Mouse (Mus musculus) midbrain, embryonic 16.5 days (tissue): ENCODE measurements around the gene Clasrp. TPM values are rescaled to one million over a fixed set of nuclear protein-coding genes. Genes with fewer than 3 reads are reported as not detected.

Experiments
- ATAC-seq: fragments of 200-750 bp; cut with Nextera tagmentation; 2 replicates; pipeline ENCODE4 v1.8.0; 2017; ENCODE audit warnings: moderate TSS enrichment
- H3K27ac ChIP-seq: fragments of 300-500 bp; sonication (generic); 2 replicates; pipeline ENCODE4 v1.5.1; 2014; ENCODE audit warnings: mild to moderate bottlenecking, low read length, mixed read lengths
- H3K27me3 ChIP-seq: fragments of 300-500 bp; sonication (generic); 2 replicates; pipeline ENCODE4 v1.6.1; 2014; ENCODE audit warnings: low read depth, low read length, mixed read lengths; ENCODE audit not compliant: control insufficient read depth, insufficient read depth
- H3K36me3 ChIP-seq: fragments of 300-500 bp; sonication (generic); 2 replicates; pipeline ENCODE4 v1.6.1; 2014; ENCODE audit warnings: mild to moderate bottlenecking, low read length, moderate library complexity, mixed read lengths; ENCODE audit not compliant: control insufficient read depth, insufficient read depth
- H3K4me1 ChIP-seq: fragments of 300-500 bp; sonication (generic); 2 replicates; pipeline ENCODE4 v1.6.1; 2014; ENCODE audit warnings: mild to moderate bottlenecking, low read length, mixed read lengths; ENCODE audit not compliant: control insufficient read depth, insufficient read depth
- H3K4me2 ChIP-seq: fragments of 300-500 bp; sonication (generic); 2 replicates; pipeline ENCODE4 v1.6.1; 2014; ENCODE audit warnings: mild to moderate bottlenecking, low read length, mixed read lengths
- H3K4me3 ChIP-seq: fragments of 300-500 bp; sonication (generic); 2 replicates; pipeline ENCODE4 v1.5.1; 2014; ENCODE audit warnings: low read depth, mild to moderate bottlenecking, low read length, moderate library complexity, mixed read lengths
- H3K9ac ChIP-seq: fragments of 300-500 bp; sonication (generic); 2 replicates; pipeline ENCODE4 v1.6.1; 2014; ENCODE audit warnings: low read depth, low read length, mixed read lengths
- H3K9me3 ChIP-seq: fragments of 300-500 bp; sonication (generic); replicated peaks from 2 replicates; pipeline ENCODE4 v1.6.1; 2014; ENCODE audit warnings: mild to moderate bottlenecking, low read length, mixed read lengths; ENCODE audit not compliant: control insufficient read depth, poor library complexity, severe bottlenecking
- WGBS: fragments of 180-500 bp; shearing (Covaris S2); extraction: QIAGEN DNeasy Blood & Tissue Kit; methylation state at CpG from one replicate; pipeline ENCODE4 v1.1.7; 2014; 5-methylcytosine and 5-hydroxymethylcytosine counted together
- polyA plus RNA-seq: library from polyadenylated mRNA; unstranded; fragments of >200 nt; fragmentation: Nextera tagmentation; extraction: Ambion mirVana; gene quantifications from 2 replicates; pipeline ENCODE4 v1.2.1, GENCODE M21; 2015

Gene Clasrp
- polyA plus RNA-seq, 1 experiment from 2014 or later, result 58.6 TPM

- H3K36me3 ChIP-seq, result peaks cover 32% of the 10 kb centered on the region
- no peaks in the 10 kb centered on the region for H3K4me1 ChIP-seq
- WGBS, result 95% methylated on average over 10 of the region's 10 CpGs
- no peaks in the 10 kb centered on the region for H3K9me3 ChIP-seq
- no peak overlapping the region for H3K4me2 ChIP-seq
- no peak overlapping the region for H3K27ac ChIP-seq
- no peaks in the 10 kb centered on the region for H3K27me3 ChIP-seq
- H3K4me3 ChIP-seq, result no peak overlapping the region
- ATAC-seq, result no peak
- H3K9ac ChIP-seq, result no peak overlapping the region
Observed at GRCm38 (mm10) chr7:19534676-19535075, 69.6 kb downstream of the Clasrp start.

- Histone ChIP-seq H3K27ac (no peak overlapping the region), H3K27me3 (no peaks in the 10 kb centered on the region), H3K4me3 (no peak overlapping the region), H3K36me3 (peaks cover 32% of the 10 kb centered on the region), H3K4me2 (no peak overlapping the region), H3K9me3 (no peaks in the 10 kb centered on the region), H3K4me1 (no peaks in the 10 kb centered on the region), H3K9ac (no peak overlapping the region)
- 90% methylated on average over 14 of the region's 14 CpGs for WGBS
- ATAC-seq, result no peak
Observed at GRCm38 (mm10) chr7:19532240-19532639, 72.0 kb downstream of the Clasrp start.

GRCm38 (mm10) chr7:19531077-19531476 lies 73.2 kb downstream of the Clasrp start:
- H3K9ac ChIP-seq, result no peak overlapping the region
- whole genome bisulfite sequencing, result 74% methylated on average over 10 of the region's 10 CpGs
- no peak overlapping the region for H3K27ac ChIP-seq
- no peak for ATAC-seq
- peaks cover 32% of the 10 kb centered on the region for H3K36me3 ChIP-seq
- no peaks in the 10 kb centered on the region for H3K9me3 ChIP-seq
- no peak overlapping the region for H3K4me2 ChIP-seq
- H3K27me3 ChIP-seq, result no peaks in the 10 kb centered on the region
- no peak overlapping the region for H3K4me3 ChIP-seq
- no peaks in the 10 kb centered on the region for H3K4me1 ChIP-seq

Other genes starting within 250 kb of the Clasrp start
- 24.1 and 24.6 TPM in 2 replicates for gene Cd3eap, start 245.0 kb downstream of the Clasrp start, polyA plus RNA-seq
- gene Ppp1r13l, start 244.7 kb downstream of the Clasrp start, polyA plus RNA-seq, result 2.0 and 2.8 TPM in 2 replicates
- 28.0 and 29.5 TPM in 2 replicates for gene Ercc2, start 222.5 kb downstream of the Clasrp start, polyA plus RNA-seq
- 1.4 and 1.7 TPM in 2 replicates for gene Klc3, start 200.4 kb downstream of the Clasrp start, polyA plus RNA-seq
- 0.25 and 0.35 TPM in 2 replicates for gene Ckm, start 199.7 kb downstream of the Clasrp start, polyA plus RNA-seq
- gene Mark4, start 145.7 kb downstream of the Clasrp start, polyA plus RNA-seq, result 14.8 and 16.2 TPM in 2 replicates
- gene Exoc3l2, start 141.2 kb downstream of the Clasrp start, polyA plus RNA-seq, result 0.12 and 0.45 TPM in 2 replicates
- gene Bloc1s3, start 96.1 kb downstream of the Clasrp start, polyA plus RNA-seq, result 3.9 and 4.2 TPM in 2 replicates
- gene Trappc6a, start 96.1 kb downstream of the Clasrp start, polyA plus RNA-seq, result 30.5 and 31.9 TPM in 2 replicates
- 0.88 and 0.92 TPM in 2 replicates for gene Nkpd1, start 86.6 kb downstream of the Clasrp start, polyA plus RNA-seq
- 34.7 and 37.8 TPM in 2 replicates for gene Ppp1r37, start 41.4 kb downstream of the Clasrp start, polyA plus RNA-seq
- 0.11 and 0.14 TPM in 2 replicates for gene Zfp296, start 27.2 kb downstream of the Clasrp start, polyA plus RNA-seq
- gene Gemin7, start 26.9 kb downstream of the Clasrp start, polyA plus RNA-seq, result 143 and 145 TPM in 2 replicates
- gene Relb, start 25.0 kb upstream of the Clasrp start, polyA plus RNA-seq, result 6.1 and 6.5 TPM in 2 replicates
- gene Clptm1, start 60.5 kb upstream of the Clasrp start, polyA plus RNA-seq, result 120 and 122 TPM in 2 replicates
- gene Apoc2, start 73.5 kb upstream of the Clasrp start, polyA plus RNA-seq, result not detected in 2 replicates
- not detected in 2 replicates for gene Gm44805, start 76.9 kb upstream of the Clasrp start, polyA plus RNA-seq
- gene Apoc4, start 77.0 kb upstream of the Clasrp start, polyA plus RNA-seq, result not detected in 2 replicates
- gene Apoc1, start 88.2 kb upstream of the Clasrp start, polyA plus RNA-seq, result 0.96 and 1.0 TPM in 2 replicates
- gene Apoe, start 94.7 kb upstream of the Clasrp start, polyA plus RNA-seq, result 350 and 686 TPM in 2 replicates
- 113 and 118 TPM in 2 replicates for gene Tomm40, start 111.0 kb upstream of the Clasrp start, polyA plus RNA-seq
- gene Nectin2, start 146.0 kb upstream of the Clasrp start, polyA plus RNA-seq, result 55.3 and 56.7 TPM in 2 replicates
- gene Bcam, start 166.5 kb upstream of the Clasrp start, polyA plus RNA-seq, result 10.5 and 14.0 TPM in 2 replicates
- 0.44 and 0.49 TPM in 2 replicates for gene Cblc, start 192.3 kb upstream of the Clasrp start, polyA plus RNA-seq
- gene Bcl3, start 218.3 kb upstream of the Clasrp start, polyA plus RNA-seq, result 0.65 and 1.0 TPM in 2 replicates
- 21.3 and 23.9 TPM in 2 replicates for gene Gm19345, start 247.5 kb upstream of the Clasrp start, polyA plus RNA-seq